Mouse (Mus musculus): ENCODE data around the gene Btg4.

GRCm38 (mm10) chr9:51168698-51169097, 108.0 kb downstream of the Btg4 start:
- TF ChIP-seq CTCF (IDR thresholded peaks at IDR 0.05; ENCODE audit: low read depth) (no peak), EP300 (IDR thresholded peaks at IDR 0.05; ENCODE audit: low read depth) (no peak)

Data from liver, embryonic 14.5 days (tissue).